Mouse (Mus musculus): ENCODE results near the gene Phldb2. TPM values are rescaled to one million over a fixed set of nuclear protein-coding genes. Genes with fewer than 3 reads are reported as not detected.

The Phldb2 gene
- polyA plus RNA-seq, 1 experiment from 2014 or later = 35.2 TPM

- no peaks in the 10 kb centered on the region for H3K4me1 ChIP-seq (replicated peaks; ENCODE audit: control insufficient read depth, insufficient read depth, low read length)
- no peaks in the 10 kb centered on the region for H3K36me3 ChIP-seq (ENCODE audit: control insufficient read depth, insufficient read depth, low read length)
- 94% methylated on average over 1 of the region's 1 CpGs for WGBS
- no peak for ATAC-seq (replicated peaks; ENCODE audit: low FRiP score, low TSS enrichment, low read depth)
- H3K9ac ChIP-seq (ENCODE audit: low read length) = no peak overlapping the region
- H3K9me3 ChIP-seq (ENCODE audit: control insufficient read depth, low read length) = no peaks in the 10 kb centered on the region
- no peak overlapping the region for H3K4me2 ChIP-seq (ENCODE audit: low read length)
- H3K4me3 ChIP-seq (ENCODE audit: low read depth, low read length) = no peak overlapping the region
- DNase-seq (ENCODE audit: low spot score) = no peak
- H3K27me3 ChIP-seq (replicated peaks; ENCODE audit: control insufficient read depth, insufficient read depth, low read length) = no peaks in the 10 kb centered on the region
- no peak overlapping the region for H3K27ac ChIP-seq (ENCODE audit: low read depth)
These were observed 22.9 kb upstream of the Phldb2 start for GRCm38 (mm10) chr16:45976251-45976650.

GRCm38 (mm10) chr16:45973959-45974686 is 20.7 kb upstream of the Phldb2 start:
- no peak; the same call in 1 of the 2 replicates for ATAC-seq (replicated peaks; ENCODE audit: low FRiP score, low TSS enrichment, low read depth)
- no peaks in the 10 kb centered on the region for H3K4me1 ChIP-seq (replicated peaks; ENCODE audit: control insufficient read depth, insufficient read depth, low read length)
- DNase-seq (ENCODE audit: low spot score) = no peak
- no peaks in the 10 kb centered on the region for H3K36me3 ChIP-seq (ENCODE audit: control insufficient read depth, insufficient read depth, low read length)
- H3K9me3 ChIP-seq (ENCODE audit: control insufficient read depth, low read length) = no peaks in the 10 kb centered on the region
- H3K4me3 ChIP-seq (ENCODE audit: low read depth, low read length) = no peak overlapping the region
- no peak overlapping the region for H3K27ac ChIP-seq (ENCODE audit: low read depth)
- H3K9ac ChIP-seq (ENCODE audit: low read length) = no peak overlapping the region
- 59% methylated on average over 9 of the region's 9 CpGs for WGBS
- no peak overlapping the region for H3K4me2 ChIP-seq (ENCODE audit: low read length)
- H3K27me3 ChIP-seq (replicated peaks; ENCODE audit: control insufficient read depth, insufficient read depth, low read length) = no peaks in the 10 kb centered on the region

GRCm38 (mm10) chr16:45970187-45970586 is 16.8 kb upstream of the Phldb2 start:
- ATAC-seq (replicated peaks; ENCODE audit: low FRiP score, low TSS enrichment, low read depth) = no peak
- Histone ChIP-seq H3K27me3 (replicated peaks; ENCODE audit: control insufficient read depth, insufficient read depth, low read length) (no peaks in the 10 kb centered on the region), H3K4me1 (replicated peaks; ENCODE audit: control insufficient read depth, insufficient read depth, low read length) (no peaks in the 10 kb centered on the region), H3K27ac (ENCODE audit: low read depth) (no peak overlapping the region), H3K4me3 (ENCODE audit: low read depth, low read length) (no peak overlapping the region), H3K36me3 (ENCODE audit: control insufficient read depth, insufficient read depth, low read length) (no peaks in the 10 kb centered on the region), H3K4me2 (ENCODE audit: low read length) (no peak overlapping the region), H3K9ac (ENCODE audit: low read length) (no peak overlapping the region), H3K9me3 (ENCODE audit: control insufficient read depth, low read length) (no peaks in the 10 kb centered on the region)
- WGBS = 87% methylated on average over 2 of the region's 2 CpGs
- DNase-seq (ENCODE audit: low spot score) = no peak

DNA sequence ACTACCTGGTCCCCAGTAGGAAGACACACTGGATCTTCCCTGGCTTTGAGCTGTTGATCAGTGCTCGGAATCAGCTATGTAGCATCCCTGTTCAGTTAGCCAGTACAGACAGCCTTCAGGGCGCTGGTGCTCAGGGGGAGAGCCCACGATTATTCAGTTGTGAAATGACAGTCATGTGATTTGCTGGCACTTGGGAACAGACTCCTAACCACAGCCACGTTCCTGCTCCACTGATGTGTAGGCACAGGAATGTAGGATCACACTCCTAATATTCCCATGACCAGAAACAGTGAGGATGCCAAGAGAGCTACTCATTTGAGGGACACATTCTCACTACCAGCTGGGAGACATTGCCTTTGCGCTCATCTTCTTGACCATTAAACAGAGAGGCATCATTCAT is 15.3 kb upstream of the Phldb2 start:
- DNase-seq (ENCODE audit: low spot score) (no peak), ATAC-seq (replicated peaks; ENCODE audit: low FRiP score, low TSS enrichment, low read depth) (no peak)
- no peaks in the 10 kb centered on the region for H3K36me3 ChIP-seq (ENCODE audit: control insufficient read depth, insufficient read depth, low read length)
- H3K27ac ChIP-seq (ENCODE audit: low read depth) = no peak overlapping the region
- no peak overlapping the region for H3K4me3 ChIP-seq (ENCODE audit: low read depth, low read length)
- no peaks in the 10 kb centered on the region for H3K9me3 ChIP-seq (ENCODE audit: control insufficient read depth, low read length)
- 82% methylated on average over 5 of the region's 5 CpGs for WGBS
- no peak overlapping the region for H3K4me2 ChIP-seq (ENCODE audit: low read length)
- no peak overlapping the region for H3K9ac ChIP-seq (ENCODE audit: low read length)
- H3K27me3 ChIP-seq (replicated peaks; ENCODE audit: control insufficient read depth, insufficient read depth, low read length) = no peaks in the 10 kb centered on the region
- H3K4me1 ChIP-seq (replicated peaks; ENCODE audit: control insufficient read depth, insufficient read depth, low read length) = no peaks in the 10 kb centered on the region

GRCm38 (mm10) chr16:45967471-45967870 is 14.1 kb upstream of the Phldb2 start:
- H3K4me2 ChIP-seq (ENCODE audit: low read length) = no peak overlapping the region
- H3K27me3 ChIP-seq (replicated peaks; ENCODE audit: control insufficient read depth, insufficient read depth, low read length) = no peaks in the 10 kb centered on the region
- 10% methylated on average over 7 of the region's 7 CpGs for WGBS
- ATAC-seq (replicated peaks; ENCODE audit: low FRiP score, low TSS enrichment, low read depth) (peak; percentile 73), DNase-seq (ENCODE audit: low spot score) (peak; percentile 87)
- H3K36me3 ChIP-seq (ENCODE audit: control insufficient read depth, insufficient read depth, low read length) = no peaks in the 10 kb centered on the region
- H3K4me3 ChIP-seq (ENCODE audit: low read depth, low read length) = no peak overlapping the region
- no peak overlapping the region for H3K27ac ChIP-seq (ENCODE audit: low read depth)
- no peaks in the 10 kb centered on the region for H3K9me3 ChIP-seq (ENCODE audit: control insufficient read depth, low read length)
- H3K9ac ChIP-seq (ENCODE audit: low read length) = no peak overlapping the region
- H3K4me1 ChIP-seq (replicated peaks; ENCODE audit: control insufficient read depth, insufficient read depth, low read length) = no peaks in the 10 kb centered on the region

DNA sequence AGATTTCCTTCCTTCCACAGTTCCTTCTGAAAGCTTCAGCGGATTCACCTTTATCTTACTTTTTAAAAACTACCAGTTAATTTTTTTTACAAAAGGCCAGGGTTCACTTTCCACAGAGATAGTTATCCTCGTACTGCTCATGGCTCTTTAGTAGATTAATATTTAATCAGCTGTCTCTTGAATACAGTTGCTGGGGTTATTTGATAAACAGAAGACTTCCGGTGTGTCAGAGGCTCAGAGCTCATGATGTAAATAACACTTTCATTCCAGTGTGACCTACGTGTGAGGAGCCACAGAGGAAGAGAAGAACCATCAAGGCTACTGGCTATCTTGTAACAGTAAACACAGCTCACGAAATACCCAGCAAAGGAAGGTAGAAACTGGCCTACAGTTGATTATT is 13.2 kb upstream of the Phldb2 start:
- DNase-seq (ENCODE audit: low spot score) (no peak), ATAC-seq (replicated peaks; ENCODE audit: low FRiP score, low TSS enrichment, low read depth) (no peak)
- Histone ChIP-seq H3K4me1 (replicated peaks; ENCODE audit: control insufficient read depth, insufficient read depth, low read length) (no peaks in the 10 kb centered on the region), H3K27ac (ENCODE audit: low read depth) (no peak overlapping the region), H3K27me3 (replicated peaks; ENCODE audit: control insufficient read depth, insufficient read depth, low read length) (no peaks in the 10 kb centered on the region), H3K9ac (ENCODE audit: low read length) (no peak overlapping the region), H3K9me3 (ENCODE audit: control insufficient read depth, low read length) (no peaks in the 10 kb centered on the region), H3K4me2 (ENCODE audit: low read length) (no peak overlapping the region), H3K4me3 (ENCODE audit: low read depth, low read length) (no peak overlapping the region), H3K36me3 (ENCODE audit: control insufficient read depth, insufficient read depth, low read length) (no peaks in the 10 kb centered on the region)
- 38% methylated on average over 5 of the region's 5 CpGs for WGBS

GRCm38 (mm10) chr16:45964777-45965176 is 11.4 kb upstream of the Phldb2 start:
- ATAC-seq (replicated peaks; ENCODE audit: low FRiP score, low TSS enrichment, low read depth) (no peak), DNase-seq (ENCODE audit: low spot score) (no peak)
- no peaks in the 10 kb centered on the region for H3K9me3 ChIP-seq (ENCODE audit: control insufficient read depth, low read length)
- H3K4me3 ChIP-seq (ENCODE audit: low read depth, low read length) = no peak overlapping the region
- H3K27ac ChIP-seq (ENCODE audit: low read depth) = no peak overlapping the region
- 60% methylated on average over 6 of the region's 6 CpGs for WGBS
- no peaks in the 10 kb centered on the region for H3K4me1 ChIP-seq (replicated peaks; ENCODE audit: control insufficient read depth, insufficient read depth, low read length)
- H3K36me3 ChIP-seq (ENCODE audit: control insufficient read depth, insufficient read depth, low read length) = no peaks in the 10 kb centered on the region
- H3K4me2 ChIP-seq (ENCODE audit: low read length) = no peak overlapping the region
- H3K27me3 ChIP-seq (replicated peaks; ENCODE audit: control insufficient read depth, insufficient read depth, low read length) = no peaks in the 10 kb centered on the region
- no peak overlapping the region for H3K9ac ChIP-seq (ENCODE audit: low read length)

DNA sequence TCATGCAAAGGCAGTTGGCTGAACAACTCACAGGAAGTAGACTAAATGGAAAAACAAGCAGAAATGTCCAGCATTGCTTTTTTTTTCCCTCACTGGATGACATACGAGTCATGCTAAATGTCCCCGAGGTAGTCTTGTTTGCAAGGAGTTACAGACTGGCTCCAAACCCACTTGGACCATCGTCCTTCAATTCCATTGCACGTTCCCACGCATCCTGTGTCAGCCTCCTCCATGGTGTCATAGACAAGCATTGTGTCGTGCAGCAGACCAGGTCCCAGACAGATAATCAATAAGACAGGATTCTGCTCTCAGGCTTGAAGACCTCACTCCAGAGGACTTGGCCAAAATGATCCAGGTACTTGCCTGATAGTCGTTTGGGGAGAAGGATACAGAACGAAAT is 10.4 kb upstream of the Phldb2 start:
- no peaks in the 10 kb centered on the region for H3K9me3 ChIP-seq (ENCODE audit: control insufficient read depth, low read length)
- H3K4me3 ChIP-seq (ENCODE audit: low read depth, low read length) = no peak overlapping the region
- no peaks in the 10 kb centered on the region for H3K4me1 ChIP-seq (replicated peaks; ENCODE audit: control insufficient read depth, insufficient read depth, low read length)
- ATAC-seq (replicated peaks; ENCODE audit: low FRiP score, low TSS enrichment, low read depth) (no peak), DNase-seq (ENCODE audit: low spot score) (no peak)
- 90% methylated on average over 8 of the region's 8 CpGs for WGBS
- no peaks in the 10 kb centered on the region for H3K27me3 ChIP-seq (replicated peaks; ENCODE audit: control insufficient read depth, insufficient read depth, low read length)
- H3K27ac ChIP-seq (ENCODE audit: low read depth) = no peak overlapping the region
- no peaks in the 10 kb centered on the region for H3K36me3 ChIP-seq (ENCODE audit: control insufficient read depth, insufficient read depth, low read length)
- H3K9ac ChIP-seq (ENCODE audit: low read length) = no peak overlapping the region
- H3K4me2 ChIP-seq (ENCODE audit: low read length) = no peak overlapping the region

- no peak overlapping the region for H3K4me3 ChIP-seq (ENCODE audit: low read depth, low read length)
- H3K9ac ChIP-seq (ENCODE audit: low read length) = no peak overlapping the region
- DNase-seq (ENCODE audit: low spot score) (no peak), ATAC-seq (replicated peaks; ENCODE audit: low FRiP score, low TSS enrichment, low read depth) (0 out of 2 replicates have a peak, but pooled peaks have one; percentile 47)
- no peaks in the 10 kb centered on the region for H3K9me3 ChIP-seq (ENCODE audit: control insufficient read depth, low read length)
- H3K4me1 ChIP-seq (replicated peaks; ENCODE audit: control insufficient read depth, insufficient read depth, low read length) = no peaks in the 10 kb centered on the region
- H3K4me2 ChIP-seq (ENCODE audit: low read length) = no peak overlapping the region
- 33% methylated on average over 5 of the region's 5 CpGs for WGBS
- no peaks in the 10 kb centered on the region for H3K36me3 ChIP-seq (ENCODE audit: control insufficient read depth, insufficient read depth, low read length)
- H3K27me3 ChIP-seq (replicated peaks; ENCODE audit: control insufficient read depth, insufficient read depth, low read length) = no peaks in the 10 kb centered on the region
- no peak overlapping the region for H3K27ac ChIP-seq (ENCODE audit: low read depth)
These were observed 9.7 kb upstream of the Phldb2 start for GRCm38 (mm10) chr16:45963088-45963487.
